ENCODE assay signal across 12 mouse cellular contexts in the genomic region with DNA sequence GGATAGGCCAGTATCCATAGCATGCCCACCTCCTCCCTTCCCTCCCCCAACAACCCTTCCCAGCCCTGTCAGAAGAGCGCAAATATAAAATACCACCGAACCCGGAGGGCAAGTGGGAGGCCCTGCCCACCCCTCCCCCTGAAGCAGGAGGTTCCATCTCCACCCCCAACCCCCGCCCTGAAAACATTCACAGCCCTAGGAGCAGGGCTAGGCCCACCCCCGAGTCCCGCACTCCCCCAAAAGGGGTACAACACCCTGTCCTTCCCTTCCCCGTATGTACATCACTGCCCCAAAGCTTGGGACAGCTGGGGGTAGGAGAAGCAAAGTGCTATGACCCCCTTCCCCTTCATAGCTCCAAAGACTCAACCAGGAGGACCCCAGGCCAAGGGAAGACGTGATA. TPM values are rescaled to one million over a fixed set of nuclear protein-coding genes. Genes with fewer than 3 reads are reported as not detected.
DNase-seq lines count a peak whose midpoint lies in the region; ATAC-seq and TF ChIP-seq lines count a peak whose summit lies in the region.
"Had no signal": no experiment of that assay in that cellular context is flagged by ENCODE, and none has a peak within 500 bp of the region (broad histone marks: within the 10 kb centered on the region; RNA-seq: fewer than 3 reads in every experiment).

No protein-coding gene starts in this region.

- no peak overlapping the region for H3K4me2 ChIP-seq in forebrain, embryonic 13.5 days
- H3K4me2 ChIP-seq in forebrain, postnatal 0 days (ENCODE audit: low read depth), result no peak overlapping the region
- H3K4me2 ChIP-seq in kidney, embryonic 16.5 days (replicated peaks; ENCODE audit: low read depth, low read length), result 0 out of 2 replicates have a peak overlapping the region, but pooled peaks have one; percentile 2
- H3K4me2 ChIP-seq in neural tube, embryonic 13.5 days, result peak overlapping the region; percentile 9; the same call in 1 of the 2 replicates

- no peak overlapping the region for H3K9ac ChIP-seq in forebrain, embryonic 13.5 days
- no peak overlapping the region for H3K9ac ChIP-seq in forebrain, postnatal 0 days
- 0 out of 2 replicates have a peak overlapping the region, but pooled peaks have one; percentile 7 for H3K9ac ChIP-seq in kidney, embryonic 16.5 days (replicated peaks; ENCODE audit: low read length)
- peak overlapping the region; percentile 48 for H3K9ac ChIP-seq in neural tube, embryonic 13.5 days
- H3K9ac ChIP-seq: liver, embryonic 14.5 days had no signal

- no peaks in the 10 kb centered on the region for H3K9me3 ChIP-seq in forebrain, embryonic 13.5 days (replicated peaks)
- no peaks in the 10 kb centered on the region for H3K9me3 ChIP-seq in forebrain, postnatal 0 days (ENCODE audit: low read length)
- H3K9me3 ChIP-seq in kidney, embryonic 16.5 days (ENCODE audit: low read length), result no peaks in the 10 kb centered on the region
- no peaks in the 10 kb centered on the region for H3K9me3 ChIP-seq in neural tube, embryonic 13.5 days
- H3K9me3 ChIP-seq: forebrain, embryonic 10.5 days had no signal

- H3K27ac ChIP-seq in forebrain, embryonic 13.5 days, result 0 out of 2 replicates have a peak overlapping the region, but pooled peaks have one; percentile 16
- no peak overlapping the region for H3K27ac ChIP-seq in forebrain, postnatal 0 days (ENCODE audit: low read depth, low read length)
- H3K27ac ChIP-seq in kidney, embryonic 16.5 days (ENCODE audit: low read length), result 0 out of 2 replicates have a peak overlapping the region, but pooled peaks have one; percentile 37
- peak overlapping the region; percentile 82 for H3K27ac ChIP-seq in neural tube, embryonic 13.5 days (replicated peaks)
- H3K27ac ChIP-seq: forebrain, embryonic 10.5 days; liver, embryonic 14.5 days had no signal

- peaks cover 40% of the 10 kb centered on the region for H3K4me1 ChIP-seq in forebrain, embryonic 13.5 days
- peaks cover 4% of the 10 kb centered on the region; the same call in 1 of the 2 replicates for H3K4me1 ChIP-seq in forebrain, postnatal 0 days (ENCODE audit: insufficient read depth)
- peaks cover 47% of the 10 kb centered on the region for H3K4me1 ChIP-seq in kidney, embryonic 16.5 days (ENCODE audit: insufficient read depth, low read length)
- peaks cover 47% of the 10 kb centered on the region for H3K4me1 ChIP-seq in neural tube, embryonic 13.5 days (replicated peaks)

- no peak for TF ChIP-seq CTCF in forebrain, postnatal 0 days (IDR thresholded peaks at IDR 0.05; ENCODE audit: low read depth)

- no peak for DNase-seq in forebrain, postnatal 0 days
- no peak for DNase-seq in kidney, postnatal 25 days
- DNase-seq in neural tube, embryonic 10.5 days (ENCODE audit: extremely low spot score, low spot score), result no peak
- DNase-seq in frontal cortex, postnatal 14 days (ENCODE audit: low spot score in 2 of 2), result no peak
- no peak for DNase-seq in left cerebral cortex, adult 18-20 months (ENCODE audit: low spot score in 2 of 2)
- DNase-seq: thymus, postnatal 4 days had no signal

- WGBS in forebrain, embryonic 13.5 days, result 63% methylated on average over 8 of the region's 8 CpGs
- WGBS in forebrain, postnatal 0 days, result 56% methylated on average over 8 of the region's 8 CpGs
- WGBS in kidney, embryonic 16.5 days, result 33% methylated on average over 8 of the region's 8 CpGs
- WGBS in neural tube, embryonic 13.5 days, result 50% methylated on average over 8 of the region's 8 CpGs

- no peaks in the 10 kb centered on the region for H3K27me3 ChIP-seq in forebrain, embryonic 13.5 days
- H3K27me3 ChIP-seq in forebrain, postnatal 0 days (ENCODE audit: insufficient read depth, low read length), result no peaks in the 10 kb centered on the region
- no peaks in the 10 kb centered on the region for H3K27me3 ChIP-seq in kidney, embryonic 16.5 days (ENCODE audit: insufficient read depth, low read length)
- H3K27me3 ChIP-seq in neural tube, embryonic 13.5 days, result no peaks in the 10 kb centered on the region

- H3K4me3 ChIP-seq in forebrain, embryonic 13.5 days, result no peak overlapping the region
- H3K4me3 ChIP-seq in forebrain, postnatal 0 days (ENCODE audit: low read depth, low read length), result no peak overlapping the region
- H3K4me3 ChIP-seq in kidney, embryonic 16.5 days (ENCODE audit: low read length), result no peak overlapping the region; the same call in 1 of the 2 replicates
- H3K4me3 ChIP-seq in neural tube, embryonic 13.5 days, result no peak overlapping the region
- H3K4me3 ChIP-seq: forebrain, embryonic 10.5 days had no signal

- ATAC-seq in forebrain, embryonic 13.5 days, result no peak
- ATAC-seq in forebrain, postnatal 0 days, result no peak
- ATAC-seq in kidney, embryonic 16.5 days (ENCODE audit: low FRiP score, low TSS enrichment), result no peak
- no peak for ATAC-seq in neural tube, embryonic 13.5 days (ENCODE audit: low read depth)

- peaks cover 59% of the 10 kb centered on the region for H3K36me3 ChIP-seq in forebrain, embryonic 13.5 days (ENCODE audit: poor library complexity, severe bottlenecking)
- peaks cover 56% of the 10 kb centered on the region for H3K36me3 ChIP-seq in forebrain, postnatal 0 days (ENCODE audit: insufficient read depth)
- H3K36me3 ChIP-seq in kidney, embryonic 16.5 days (ENCODE audit: insufficient read depth, low read length), result peaks cover 52% of the 10 kb centered on the region
- peaks cover 56% of the 10 kb centered on the region for H3K36me3 ChIP-seq in neural tube, embryonic 13.5 days

RNA-seq across cellular contexts. Expression of gene Ankrd39, which starts 1.5 kb away (rescaled TPM):
- polyA plus RNA-seq in forebrain, embryonic 13.5 days (2015; fragmentation: Nextera tagmentation; extraction: Ambion mirVana), result 16.9 and 18.0 TPM in 2 replicates
- 19.3 and 25.5 TPM in 2 replicates for total RNA-seq in forebrain, postnatal 0 days (2014; rRNA removed)
- polyA plus RNA-seq in forebrain, postnatal 0 days (2015; fragmentation: Nextera tagmentation; extraction: Ambion mirVana), result 21.1 and 23.6 TPM in 2 replicates
- polyA plus RNA-seq in kidney, embryonic 16.5 days (2015; fragmentation: Nextera tagmentation; extraction: Ambion mirVana), result 29.2 and 30.0 TPM in 2 replicates
- 23.8 and 26.2 TPM in 2 replicates for polyA plus RNA-seq in neural tube, embryonic 13.5 days (2015; fragmentation: Nextera tagmentation; extraction: Ambion mirVana)
- 10 to 100 TPM; 11.5 to 11.9 TPM for total RNA-seq in left cerebral cortex, adult 18-20 months (2021)

RNA-seq across cellular contexts. Expression of gene Sema4c, which starts 9.4 kb away (rescaled TPM):
- 27.3 and 30.7 TPM in 2 replicates for polyA plus RNA-seq in forebrain, embryonic 13.5 days (2015; fragmentation: Nextera tagmentation; extraction: Ambion mirVana)
- total RNA-seq in forebrain, postnatal 0 days (2014; rRNA removed), result 32.8 and 39.1 TPM in 2 replicates
- polyA plus RNA-seq in forebrain, postnatal 0 days (2015; fragmentation: Nextera tagmentation; extraction: Ambion mirVana), result 17.3 and 24.1 TPM in 2 replicates
- polyA plus RNA-seq in kidney, embryonic 16.5 days (2015; fragmentation: Nextera tagmentation; extraction: Ambion mirVana), result 21.4 and 21.9 TPM in 2 replicates
- 23.4 and 25.2 TPM in 2 replicates for polyA plus RNA-seq in neural tube, embryonic 13.5 days (2015; fragmentation: Nextera tagmentation; extraction: Ambion mirVana)
- 10 to 100 TPM; 20.5 to 21.0 TPM for total RNA-seq in left cerebral cortex, adult 18-20 months (2021)

RNA-seq across cellular contexts. Expression of gene Gm42417, which starts 9.5 kb away (rescaled TPM):
- polyA plus RNA-seq in forebrain, embryonic 13.5 days (2015; fragmentation: Nextera tagmentation; extraction: Ambion mirVana), result 0.30 and 0.44 TPM in 2 replicates
- total RNA-seq in forebrain, postnatal 0 days (2014; rRNA removed), result 0.38 TPM in 1 of 2 replicates, not detected in the other
- polyA plus RNA-seq in forebrain, postnatal 0 days (2015; fragmentation: Nextera tagmentation; extraction: Ambion mirVana), result 0.27 TPM in 1 of 2 replicates, not detected in the other
- polyA plus RNA-seq in kidney, embryonic 16.5 days (2015; fragmentation: Nextera tagmentation; extraction: Ambion mirVana), result 0.30 and 1.5 TPM in 2 replicates
- 0.32 and 1.9 TPM in 2 replicates for polyA plus RNA-seq in neural tube, embryonic 13.5 days (2015; fragmentation: Nextera tagmentation; extraction: Ambion mirVana)
- under 1 TPM in 1 of 2 experiments, not detected in 1; 0.77 TPM for total RNA-seq in left cerebral cortex, adult 18-20 months (2021)
- total RNA-seq: adrenal gland, adult 18-20 months had no signal
- polyA plus RNA-seq: forebrain, embryonic 10.5 days; liver, embryonic 14.5 days had no signal

RNA-seq across cellular contexts. Expression of gene Ankrd23, which starts 12.1 kb away (rescaled TPM):
- 11.3 and 12.3 TPM in 2 replicates for polyA plus RNA-seq in forebrain, embryonic 13.5 days (2015; fragmentation: Nextera tagmentation; extraction: Ambion mirVana)
- 6.3 and 9.8 TPM in 2 replicates for total RNA-seq in forebrain, postnatal 0 days (2014; rRNA removed)
- polyA plus RNA-seq in forebrain, postnatal 0 days (2015; fragmentation: Nextera tagmentation; extraction: Ambion mirVana), result 4.5 and 5.3 TPM in 2 replicates
- polyA plus RNA-seq in kidney, embryonic 16.5 days (2015; fragmentation: Nextera tagmentation; extraction: Ambion mirVana), result 15.2 and 21.7 TPM in 2 replicates
- polyA plus RNA-seq in neural tube, embryonic 13.5 days (2015; fragmentation: Nextera tagmentation; extraction: Ambion mirVana), result 19.0 and 19.2 TPM in 2 replicates
- 1 to 10 TPM; 5.4 to 5.9 TPM for total RNA-seq in left cerebral cortex, adult 18-20 months (2021)

RNA-seq across cellular contexts. Expression of gene Cnnm3, which starts 37.1 kb away (rescaled TPM):
- 5.3 and 5.7 TPM in 2 replicates for polyA plus RNA-seq in forebrain, embryonic 13.5 days (2015; fragmentation: Nextera tagmentation; extraction: Ambion mirVana)
- total RNA-seq in forebrain, postnatal 0 days (2014; rRNA removed), result 25.6 and 29.1 TPM in 2 replicates
- 3.7 and 4.8 TPM in 2 replicates for polyA plus RNA-seq in forebrain, postnatal 0 days (2015; fragmentation: Nextera tagmentation; extraction: Ambion mirVana)
- polyA plus RNA-seq in kidney, embryonic 16.5 days (2015; fragmentation: Nextera tagmentation; extraction: Ambion mirVana), result 3.5 and 3.7 TPM in 2 replicates
- polyA plus RNA-seq in neural tube, embryonic 13.5 days (2015; fragmentation: Nextera tagmentation; extraction: Ambion mirVana), result 3.4 and 4.2 TPM in 2 replicates
- 10 to 100 TPM; 31.7 to 34.6 TPM for total RNA-seq in left cerebral cortex, adult 18-20 months (2021)

Comparison
In these comparisons a context has a peak if more than half of its experiments do, and no peak if none do; other contexts are left out.
1. H3K4me2 ChIP-seq: peak in kidney, embryonic 16.5 days (single experiment) and neural tube, embryonic 13.5 days (single experiment); none in forebrain, embryonic 13.5 days (single experiment) and forebrain, postnatal 0 days (single experiment).
2. H3K9ac ChIP-seq: peak in kidney, embryonic 16.5 days (single experiment) and neural tube, embryonic 13.5 days (single experiment); none in forebrain, embryonic 13.5 days (single experiment) and forebrain, postnatal 0 days (single experiment).